Mouse (Mus musculus) E14TG2a.4 (cell line): Measurements from ENCODE around the gene Tcte2.

ENCODE experiments used
- CTCF ChIP-seq: conservative IDR thresholded peaks from 2 replicates; pipeline ENCODE4 v1.5.1; 2014; ENCODE audit warnings: low read length
- NANOG ChIP-seq: IDR thresholded peaks from 2 replicates; pipeline ENCODE4 v1.6.1; 2014; ENCODE audit warnings: borderline replicate concordance, low read length, mixed read lengths

- TF ChIP-seq CTCF, result no peak
- no peak for TF ChIP-seq NANOG
These were observed 92.4 kb downstream of the Tcte2 start for GRCm38 (mm10) chr17:13669206-13669605.
